Mouse (Mus musculus): ENCODE data around the gene 4930564D02Rik. TPM values are rescaled to one million over a fixed set of nuclear protein-coding genes. Genes with fewer than 3 reads are reported as not detected.

4930564D02Rik gene
- total RNA-seq, 2 experiments from 2014 or later, result not detected

GRCm38 (mm10) chr3:105113859-105114258 is 47.2 kb downstream of the 4930564D02Rik start:
- no peak for DNase-seq

DNA sequence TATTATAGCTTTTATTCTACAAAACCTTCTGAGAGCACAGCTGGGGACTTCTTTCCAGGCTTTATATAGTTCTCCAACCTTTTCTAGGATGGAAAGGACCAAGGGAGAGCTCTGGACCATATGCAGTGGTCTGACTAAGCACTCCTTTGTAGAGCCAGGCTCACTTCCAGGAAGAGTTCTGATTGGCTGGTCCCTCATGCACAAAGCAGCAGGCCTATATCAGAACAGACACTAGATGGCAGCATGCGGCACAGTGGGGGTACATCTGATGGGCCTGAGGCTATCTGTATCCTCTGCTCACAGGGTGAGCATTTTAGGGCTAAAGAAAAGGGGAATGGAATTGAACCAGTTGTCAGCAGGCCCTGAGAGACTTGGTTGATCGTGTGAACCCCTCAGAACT is 47.6 kb downstream of the 4930564D02Rik start:
- DNase-seq, result peak; percentile 72 to 81

DNA sequence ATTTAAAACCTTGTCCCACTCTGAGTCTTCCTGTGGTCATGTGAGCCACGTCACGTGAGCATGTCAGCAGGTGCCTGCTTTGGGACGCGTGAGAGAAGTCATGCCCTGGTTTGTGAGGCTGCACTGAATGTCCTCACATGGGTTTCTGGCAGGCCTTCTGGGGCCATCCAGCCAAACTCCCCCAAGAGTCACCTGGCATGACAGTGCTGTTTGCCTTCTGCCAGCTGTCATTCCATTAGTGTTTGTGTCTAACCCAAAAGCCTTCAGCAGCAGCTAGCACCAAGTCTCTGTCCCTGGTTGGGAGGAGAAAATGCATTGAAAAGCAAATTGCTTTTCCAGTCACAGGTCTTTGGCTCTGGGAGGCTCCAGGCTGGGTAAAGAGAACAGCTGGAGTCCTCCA is 50.0 kb downstream of the 4930564D02Rik start:
- DNase-seq, result peak; percentile 71 to 74

GRCm38 (mm10) chr3:105123776-105124175 is 57.1 kb downstream of the 4930564D02Rik start:
- DNase-seq, result no peak

DNA sequence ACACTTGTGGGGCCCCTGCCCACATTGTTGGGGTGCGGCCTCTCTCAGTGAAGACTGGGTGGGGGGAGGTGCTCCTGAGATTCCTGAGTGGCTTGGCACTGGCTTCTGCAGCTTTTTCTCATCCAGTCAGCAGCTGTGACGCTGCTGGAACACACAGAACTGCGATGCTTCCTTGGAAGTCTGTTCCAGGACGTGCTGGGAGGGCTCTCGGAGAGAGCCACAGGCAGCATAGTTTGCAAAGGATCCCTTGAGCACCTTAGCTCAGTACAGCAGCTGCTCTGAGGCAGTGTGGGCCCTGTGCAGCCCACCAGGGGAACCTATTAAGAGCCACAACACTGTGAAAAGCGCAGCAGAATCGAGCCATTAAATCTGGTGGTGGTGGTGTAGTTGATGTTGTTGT is 61.2 kb downstream of the 4930564D02Rik start:
- no peak for DNase-seq

Other genes starting within 250 kb of the 4930564D02Rik start
- gene Mov10, start 248.3 kb upstream of the 4930564D02Rik start, total RNA-seq (2021), result 1 to 10 TPM; 6.2 TPM
- gene St7l, start 202.8 kb upstream of the 4930564D02Rik start, total RNA-seq (2021), result 10 to 100 TPM; 16.5 to 20.4 TPM
- 10 to 100 TPM; 24.9 to 31.7 TPM for gene Capza1, start 202.3 kb upstream of the 4930564D02Rik start, total RNA-seq (2021)
- 1 to 10 TPM in 1 of 2 experiments, under 1 TPM in 1; 0.82 to 1.9 TPM for gene Wnt2b, start 104.9 kb upstream of the 4930564D02Rik start, total RNA-seq (2021)
- 10 to 100 TPM; 20.7 to 21.6 TPM for gene Cttnbp2nl, start 13.7 kb upstream of the 4930564D02Rik start, total RNA-seq (2021)

All from heart, adult 18-20 months (tissue).